Mouse (Mus musculus) gastrocnemius, postnatal 4 days (tissue): ENCODE measurements around the gene Tas2r135. TPM values are rescaled to one million over a fixed set of nuclear protein-coding genes. Genes with fewer than 3 reads are reported as not detected.

Experiments used
- DNase-seq, 2 experiments: peaks; one replicate each; pipeline ENCODE4 v3.0.0; 2021 to 2022; ENCODE audit warnings: low spot score in 2 of 2, mixed read lengths in 2 of 2
- long read RNA-seq, 2 experiments: library from polyadenylated mRNA; stranded (forward); transcript quantifications; one replicate each; pipeline ENCODE4 v2.0.0; 2021
- total RNA-seq, 2 experiments: library from RNA; stranded (reverse); gene quantifications; 2 replicates each; pipeline ENCODE4 v1.2.3; 2021

The Tas2r135 gene
- not detected for total RNA-seq
- long read RNA-seq, experiment 1 = 0 reads
- long read RNA-seq, experiment 2 = 0 reads

- no peak for DNase-seq
Observed at GRCm38 (mm10) chr6:42405134-42405533, at the start of gene Tas2r135. TSS of gene Tas2r135 (plus strand) at chr6:42405434.

- DNase-seq = no peak
Observed at GRCm38 (mm10) chr6:42355794-42356600, 49.2 kb upstream of the Tas2r135 start.

GRCm38 (mm10) chr6:42356913-42357312 is 48.3 kb upstream of the Tas2r135 start:
- no peak for DNase-seq

- no peak for DNase-seq
Observed at GRCm38 (mm10) chr6:42357901-42358300, 47.3 kb upstream of the Tas2r135 start.

GRCm38 (mm10) chr6:42358901-42359300 is 46.3 kb upstream of the Tas2r135 start:
- no peak for DNase-seq

GRCm38 (mm10) chr6:42359364-42360147 is 45.7 kb upstream of the Tas2r135 start:
- DNase-seq = no peak

- no peak for DNase-seq
Observed at GRCm38 (mm10) chr6:42360231-42360840, 44.9 kb upstream of the Tas2r135 start.

GRCm38 (mm10) chr6:42361041-42361895 is 44.0 kb upstream of the Tas2r135 start:
- no peak for DNase-seq

- DNase-seq = no peak
Observed at GRCm38 (mm10) chr6:42362074-42362473, 43.2 kb upstream of the Tas2r135 start.

- no peak for DNase-seq
Observed at GRCm38 (mm10) chr6:42362497-42362896, 42.7 kb upstream of the Tas2r135 start.

- no peak for DNase-seq
Observed at GRCm38 (mm10) chr6:42362974-42363373, 42.3 kb upstream of the Tas2r135 start.

GRCm38 (mm10) chr6:42364066-42364465 is 41.2 kb upstream of the Tas2r135 start:
- no peak for DNase-seq

- DNase-seq = no peak
Observed at GRCm38 (mm10) chr6:42364607-42365006, 40.6 kb upstream of the Tas2r135 start.

- no peak for DNase-seq
Observed at GRCm38 (mm10) chr6:42365215-42365614, 40.0 kb upstream of the Tas2r135 start.

- no peak for DNase-seq
Observed at GRCm38 (mm10) chr6:42369870-42370269, 35.4 kb upstream of the Tas2r135 start.

GRCm38 (mm10) chr6:42370630-42371363 is 34.4 kb upstream of the Tas2r135 start:
- no peak for DNase-seq

GRCm38 (mm10) chr6:42372001-42372400 is 33.2 kb upstream of the Tas2r135 start:
- DNase-seq = no peak

- DNase-seq = no peak
Observed at GRCm38 (mm10) chr6:42372421-42372815, 32.8 kb upstream of the Tas2r135 start.

GRCm38 (mm10) chr6:42372816-42373547 is 32.3 kb upstream of the Tas2r135 start, which contains the start of gene Epha1:
TSS of gene Epha1 (minus strand) at chr6:42373268.
- DNase-seq = no peak
